Mouse (Mus musculus): Measurements from ENCODE around the gene Gm36864. TPM values are rescaled to one million over a fixed set of nuclear protein-coding genes. Genes with fewer than 3 reads are reported as not detected.
A peak's percentile ranks its signal among the peaks of the same experiment; 100 is the strongest.
"Not testable (repeated sequence)": the region's sequence is repeated elsewhere in the genome, so short reads cannot be mapped to it uniquely, and the experiment has no call there.

Gm36864 gene
- not detected for total RNA-seq (2021)

DNA sequence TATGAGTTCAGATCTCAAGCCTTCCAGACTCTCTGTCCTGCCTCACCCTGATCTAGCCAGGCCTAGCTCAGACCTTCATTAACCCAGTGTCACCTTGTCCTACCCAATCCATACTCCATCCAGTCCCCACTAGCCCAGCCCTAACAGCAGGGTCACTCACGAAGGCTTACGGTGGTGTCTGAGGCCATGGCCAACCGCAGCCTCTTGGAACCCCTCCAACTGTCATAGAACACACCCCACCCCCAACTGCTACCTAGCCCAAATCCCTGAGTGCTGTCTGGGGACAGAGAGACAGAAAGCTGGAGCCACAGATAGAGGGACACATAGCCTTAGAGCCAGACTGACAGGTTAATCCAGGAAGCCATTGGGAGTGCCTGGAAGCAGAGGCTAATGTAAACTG, at the start of gene Gm36864:
Gene Gm36864, plus strand, starts transcription at position 269 of the 400 bp plus-strand sequence.
- DNase-seq (ENCODE audit: extremely low spot score in 1 of 2, low spot score in 1 of 2) = no peak

GRCm38 (mm10) chr7:44186516-44186915, 49.5 kb upstream of the Gm36864 start:
- DNase-seq (ENCODE audit: extremely low spot score in 1 of 2, low spot score in 1 of 2) = not testable (repeated sequence)

DNA sequence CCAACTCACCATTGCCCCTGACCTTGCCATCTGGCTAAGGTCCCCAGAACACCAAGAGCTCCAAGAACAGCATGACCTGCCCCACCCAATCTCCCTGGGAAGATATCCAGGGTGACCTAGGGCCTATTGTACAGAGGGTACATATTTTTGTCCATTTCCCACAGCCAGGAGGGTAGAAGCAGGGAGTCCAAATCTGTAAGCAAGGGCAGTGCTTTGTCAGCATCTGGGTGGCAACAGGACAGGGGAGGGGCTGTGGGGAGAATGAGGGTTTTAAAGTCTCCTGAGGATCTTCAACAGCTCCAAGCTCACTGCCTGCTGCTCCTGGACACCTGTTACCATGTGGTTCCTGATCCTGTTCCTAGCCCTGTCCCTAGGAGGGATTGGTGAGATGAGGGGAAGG, 48.0 kb upstream of the Gm36864 start, which contains the start of gene Klk1b24:
Gene Klk1b24, plus strand, starts transcription at position 301 of the 400 bp plus-strand sequence.
- not testable (repeated sequence) for DNase-seq (ENCODE audit: extremely low spot score in 1 of 2, low spot score in 1 of 2)

- not testable (repeated sequence) for DNase-seq (ENCODE audit: extremely low spot score in 1 of 2, low spot score in 1 of 2)
Observed at GRCm38 (mm10) chr7:44193466-44193865, 42.5 kb upstream of the Gm36864 start.

- no peak for DNase-seq (ENCODE audit: extremely low spot score in 1 of 2, low spot score in 1 of 2)
Observed at GRCm38 (mm10) chr7:44197891-44198290, 38.1 kb upstream of the Gm36864 start, which contains the start of gene Klk1b3. Gene Klk1b3 (plus strand): TSS chr7:44198191.

DNA sequence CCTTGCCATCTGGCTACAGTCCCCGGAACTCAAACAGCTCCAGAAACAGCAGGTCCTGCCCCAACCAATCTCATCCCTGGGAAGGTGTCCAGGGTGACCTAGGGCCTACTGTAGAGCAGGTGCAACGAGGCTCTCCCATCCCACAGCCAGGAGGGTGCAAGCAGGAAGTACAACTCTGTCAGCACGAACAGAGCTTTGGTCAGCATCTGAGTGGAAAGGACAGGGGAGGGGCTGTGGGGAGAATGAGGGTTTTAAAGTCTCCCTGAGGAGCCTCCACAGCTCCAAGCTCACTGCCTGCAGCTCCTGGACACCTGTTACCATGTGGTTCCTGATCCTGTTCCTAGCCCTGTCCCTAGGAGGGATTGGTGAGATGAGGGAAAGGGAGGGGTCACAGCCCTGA, 28.8 kb upstream of the Gm36864 start, which contains the start of gene Klk1b4:
Gene Klk1b4, plus strand, starts transcription at position 301 of the 400 bp plus-strand sequence.
- not testable (repeated sequence) for DNase-seq (ENCODE audit: extremely low spot score in 1 of 2, low spot score in 1 of 2)

GRCm38 (mm10) chr7:44208307-44208706, 27.7 kb upstream of the Gm36864 start:
- no peak for DNase-seq (ENCODE audit: extremely low spot score in 1 of 2, low spot score in 1 of 2)

DNA sequence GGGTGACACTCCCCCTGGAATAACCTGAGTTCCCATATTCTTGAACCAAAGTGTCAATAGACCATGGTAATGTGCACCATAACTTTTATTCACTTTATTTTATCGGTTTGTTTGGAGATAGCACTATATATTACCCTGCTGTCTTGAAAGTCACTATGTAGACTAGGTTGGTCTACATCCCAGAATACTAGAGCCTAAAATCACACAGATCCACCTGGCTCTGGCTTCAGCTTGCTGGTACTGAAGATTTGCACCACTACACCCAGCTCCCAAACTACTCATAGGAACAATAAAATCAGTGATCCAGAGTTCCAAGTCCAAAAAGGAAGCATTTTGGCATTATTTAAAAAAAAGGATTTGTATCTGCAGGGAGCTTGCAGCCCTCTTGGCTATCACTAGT, 20.3 kb upstream of the Gm36864 start, which contains the start of gene Klk1b5:
Gene Klk1b5, plus strand, starts transcription at position 301 of the 400 bp plus-strand sequence.
- DNase-seq (ENCODE audit: extremely low spot score in 1 of 2, low spot score in 1 of 2) = no peak

DNA sequence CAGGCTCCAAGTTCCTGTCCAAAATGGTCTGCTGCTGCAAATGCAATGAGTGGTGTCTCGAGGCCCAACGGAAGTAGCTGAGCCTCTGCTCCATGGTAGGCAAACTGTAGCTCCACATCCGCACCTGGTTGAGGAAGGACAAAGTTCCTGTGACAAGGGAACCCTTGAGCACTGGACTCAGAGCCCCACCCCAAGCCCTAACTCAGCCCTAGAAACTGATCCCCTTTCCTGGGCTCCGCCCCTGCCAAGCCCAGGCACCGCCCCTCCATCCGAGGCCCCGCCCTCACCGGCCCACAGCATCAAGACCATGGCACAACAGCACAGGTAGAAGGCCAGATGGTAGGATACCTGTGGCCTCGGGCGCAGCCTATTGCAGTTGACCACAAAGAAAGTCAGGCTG, 14.4 kb upstream of the Gm36864 start:
- not testable (repeated sequence) for DNase-seq (ENCODE audit: extremely low spot score in 1 of 2, low spot score in 1 of 2)

- DNase-seq (ENCODE audit: extremely low spot score in 1 of 2, low spot score in 1 of 2) = not testable (repeated sequence)
Observed at GRCm38 (mm10) chr7:44222335-44222734, 13.6 kb upstream of the Gm36864 start.

DNA sequence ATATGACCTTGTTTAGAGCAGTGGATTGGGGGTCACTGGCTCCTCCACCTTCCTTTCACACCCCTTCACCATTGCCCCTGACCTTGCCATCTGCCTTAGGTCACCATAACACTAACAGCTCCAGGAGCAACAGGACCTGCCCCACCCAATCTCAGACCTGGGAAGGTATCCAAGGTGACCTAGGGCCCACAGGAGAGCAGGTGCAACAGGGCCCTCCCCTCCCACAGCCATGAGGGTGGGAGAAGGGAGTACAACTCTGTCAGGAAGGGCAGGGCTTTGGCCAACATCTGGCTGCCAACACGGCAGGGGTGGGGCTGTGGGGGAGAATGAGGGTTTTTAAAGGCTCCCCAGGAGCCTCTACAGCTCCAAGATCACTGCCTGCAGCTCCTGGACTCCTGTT, 10.9 kb upstream of the Gm36864 start, which contains the start of gene Klk1:
Gene Klk1, plus strand, starts transcription at position 285 of the 400 bp plus-strand sequence.
- DNase-seq (ENCODE audit: extremely low spot score in 1 of 2, low spot score in 1 of 2) = no peak

DNA sequence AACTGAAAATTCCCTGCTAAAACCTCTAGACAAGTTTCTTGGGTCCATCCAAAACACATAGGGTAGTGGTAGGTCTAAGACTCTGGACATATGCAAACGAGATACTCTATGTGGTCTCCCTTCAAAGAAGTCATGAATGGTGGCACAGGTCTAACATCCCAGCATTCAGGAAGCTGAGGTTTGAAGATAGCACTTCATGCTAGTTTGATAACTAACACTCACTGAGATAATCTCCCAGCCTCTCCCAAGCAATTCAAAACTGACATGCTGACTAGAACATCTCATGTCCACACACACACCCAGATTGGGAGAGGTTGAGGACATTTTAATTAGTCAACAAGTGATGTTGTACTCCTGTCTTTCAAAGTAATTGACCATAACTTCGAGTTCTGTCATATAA, 3.9 kb downstream of the Gm36864 start:
- DNase-seq (ENCODE audit: extremely low spot score in 1 of 2, low spot score in 1 of 2) = no peak

DNA sequence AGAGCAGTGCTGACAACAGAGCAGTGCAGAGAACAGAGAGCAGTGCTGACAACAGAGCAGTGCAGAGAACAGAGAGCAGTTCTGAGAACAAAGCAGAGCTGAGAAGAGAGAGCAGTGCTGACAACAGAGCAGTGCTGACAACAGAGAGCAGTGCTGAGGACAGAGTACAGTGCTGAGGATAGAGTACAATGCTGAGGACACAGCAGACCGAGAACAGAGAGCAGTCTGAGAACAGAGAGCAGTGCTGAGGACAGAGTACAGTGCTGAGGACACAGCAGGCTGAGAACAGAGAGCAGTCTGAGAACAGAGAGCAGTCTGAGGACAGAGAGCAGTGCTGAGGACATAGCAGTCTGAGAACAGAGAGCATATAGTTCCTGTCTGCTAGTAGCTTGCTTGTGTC, 4.7 kb downstream of the Gm36864 start:
- no peak for DNase-seq (ENCODE audit: extremely low spot score in 1 of 2, low spot score in 1 of 2)

DNA sequence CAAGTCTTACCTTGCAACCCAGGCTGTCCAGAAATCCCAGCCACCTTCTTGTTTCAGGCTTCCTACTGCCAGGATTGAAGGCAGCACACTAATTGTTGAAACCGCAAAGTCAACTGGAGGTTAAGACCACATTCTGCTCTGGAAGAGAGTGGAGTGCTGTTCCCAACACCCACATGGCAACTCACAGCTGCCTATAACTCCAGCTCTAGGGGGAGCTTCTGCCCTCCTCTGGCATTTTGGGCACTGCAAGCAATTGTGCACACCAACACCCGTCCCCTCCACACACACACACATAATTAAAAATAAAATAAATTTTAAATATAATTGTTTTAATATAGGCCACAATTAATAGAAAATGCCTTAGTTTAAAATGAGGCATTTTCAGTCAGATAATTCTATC, 5.2 kb downstream of the Gm36864 start:
- no peak for DNase-seq (ENCODE audit: extremely low spot score in 1 of 2, low spot score in 1 of 2)

GRCm38 (mm10) chr7:44244080-44244479, 8.1 kb downstream of the Gm36864 start:
- DNase-seq (ENCODE audit: extremely low spot score in 1 of 2, low spot score in 1 of 2) = no peak

GRCm38 (mm10) chr7:44246055-44246983, 10.3 kb downstream of the Gm36864 start, which contains the start of the genes 1700028J19Rik and 2410002F23Rik:
Gene 1700028J19Rik (minus strand): TSS chr7:44246695.
Gene 2410002F23Rik (plus strand): TSS chr7:44246722.
- DNase-seq (ENCODE audit: extremely low spot score in 1 of 2, low spot score in 1 of 2) = peak; percentile 85 to 91

- DNase-seq (ENCODE audit: extremely low spot score in 1 of 2, low spot score in 1 of 2) = peak in 1 of 2 experiments; percentile 34
Observed at GRCm38 (mm10) chr7:44246984-44247470, 11.1 kb downstream of the Gm36864 start.

GRCm38 (mm10) chr7:44247971-44248370, 12.0 kb downstream of the Gm36864 start:
- no peak for DNase-seq (ENCODE audit: extremely low spot score in 1 of 2, low spot score in 1 of 2)

DNA sequence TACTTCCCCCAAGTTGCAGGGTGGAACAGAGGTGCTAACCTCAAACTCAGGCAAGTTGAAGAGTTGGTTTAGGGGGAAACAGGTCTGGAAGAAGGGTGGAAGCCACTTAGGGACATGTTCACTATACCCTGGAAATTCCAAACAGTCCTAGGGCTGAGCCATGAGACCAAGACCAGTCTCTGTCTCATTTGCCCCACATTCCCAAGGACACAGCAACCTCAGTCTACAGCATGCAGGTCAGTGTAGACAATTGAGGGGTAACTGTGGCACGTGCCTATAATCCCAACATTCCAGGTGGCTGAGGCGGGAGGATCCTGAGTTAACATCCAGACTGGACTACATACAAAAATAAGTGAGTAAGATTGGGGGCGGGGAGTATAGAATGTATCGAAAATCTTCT, 13.3 kb downstream of the Gm36864 start:
- DNase-seq (ENCODE audit: extremely low spot score in 1 of 2, low spot score in 1 of 2) = no peak

DNA sequence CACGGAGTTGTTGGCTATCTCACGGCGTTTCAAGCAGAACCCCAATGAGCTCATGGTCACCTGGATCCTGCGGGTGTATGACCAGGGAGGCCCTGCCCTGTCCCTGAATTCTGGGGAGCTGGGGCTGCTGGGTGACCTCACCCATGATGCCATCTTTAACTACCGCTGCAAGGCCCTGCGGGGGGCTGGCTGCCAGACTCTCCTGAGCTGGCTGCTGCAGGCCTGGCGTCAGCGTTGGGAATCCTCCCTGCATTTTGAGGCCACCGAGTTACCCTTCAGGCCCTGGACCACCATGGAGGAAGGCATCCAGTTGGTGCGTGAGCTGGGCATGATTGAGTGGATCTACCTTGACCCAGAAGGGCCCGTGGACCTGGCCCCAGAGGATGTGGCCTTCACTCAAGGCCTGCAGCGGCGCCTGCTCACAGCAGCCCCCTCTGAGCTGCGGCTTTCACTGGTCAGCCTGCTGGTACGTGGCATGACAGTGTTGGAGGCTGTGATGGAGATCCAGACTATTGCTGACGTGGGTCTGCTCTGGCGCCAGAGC, 14.8 kb downstream of the Gm36864 start:
- DNase-seq (ENCODE audit: extremely low spot score in 1 of 2, low spot score in 1 of 2) = not testable (repeated sequence)
